Mouse (Mus musculus): ENCODE results near the gene Gm21411.

DNA sequence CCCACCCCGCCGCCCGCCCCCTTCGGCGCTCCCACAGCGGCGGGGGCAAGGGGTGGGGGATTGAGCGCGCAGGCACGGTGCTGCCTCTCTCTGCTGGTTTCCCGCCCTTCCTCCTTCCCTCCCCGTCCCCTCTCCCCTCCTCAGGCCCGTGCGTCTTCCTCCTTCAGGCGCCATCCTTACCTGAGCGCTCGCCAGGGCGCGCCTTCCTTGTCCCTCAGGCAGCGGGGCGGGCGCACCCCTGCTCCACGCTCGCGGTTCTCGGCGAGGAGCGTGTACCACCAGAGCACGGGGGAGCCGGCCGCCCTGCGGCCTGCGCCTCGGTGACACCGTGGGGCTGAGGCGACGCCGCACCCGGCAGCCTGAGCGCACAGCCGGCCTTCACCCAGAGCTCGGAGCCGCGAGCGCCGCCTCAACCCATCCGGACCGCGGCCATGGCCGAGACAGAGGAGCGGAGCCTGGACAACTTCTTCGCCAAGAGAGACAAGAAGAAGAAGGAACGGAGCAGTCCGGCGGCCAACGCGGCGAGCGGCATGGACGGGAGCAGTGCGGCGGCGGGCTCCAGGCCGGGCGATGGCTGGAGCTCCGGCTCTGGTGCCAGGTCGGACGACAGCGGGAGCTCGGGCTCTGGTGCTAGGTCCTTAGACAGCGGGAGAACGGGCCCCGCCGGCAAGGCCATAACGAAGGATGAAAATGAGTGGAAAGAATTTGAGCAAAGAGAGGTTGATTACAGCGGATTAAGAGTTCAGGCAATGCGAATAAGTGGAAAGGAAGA lies 23.1 kb upstream of the Gm21411 start:
- TF ChIP-seq POLR2A (IDR thresholded peaks at IDR 0.05; ENCODE audit: borderline replicate concordance, low read depth, low read length): no peak
- no peak for TF ChIP-seq CTCF (IDR thresholded peaks at IDR 0.05; ENCODE audit: low read depth, low read length)
